Mouse (Mus musculus) brain, embryonic 14.5 days (tissue): ENCODE measurements around the gene Fibin.

Source experiments
- CTCF ChIP-seq: fragments of 200-500 bp; IDR thresholded peaks from 2 replicates; pipeline ENCODE4 v1.5.1; 2012; ENCODE audit warnings: inconsistent platforms, mild to moderate bottlenecking, moderate library complexity, borderline replicate concordance; ENCODE audit not compliant: insufficient read depth, insufficient read length; ENCODE audit errors: extremely low read depth
- POLR2A ChIP-seq: fragments of 200-500 bp; IDR thresholded peaks from 2 replicates; pipeline ENCODE4 v1.6.1; 2012; ENCODE audit warnings: mild to moderate bottlenecking, inconsistent platforms, borderline replicate concordance; ENCODE audit not compliant: poor library complexity, insufficient read depth, insufficient read length, severe bottlenecking; ENCODE audit errors: extremely low read depth

DNA sequence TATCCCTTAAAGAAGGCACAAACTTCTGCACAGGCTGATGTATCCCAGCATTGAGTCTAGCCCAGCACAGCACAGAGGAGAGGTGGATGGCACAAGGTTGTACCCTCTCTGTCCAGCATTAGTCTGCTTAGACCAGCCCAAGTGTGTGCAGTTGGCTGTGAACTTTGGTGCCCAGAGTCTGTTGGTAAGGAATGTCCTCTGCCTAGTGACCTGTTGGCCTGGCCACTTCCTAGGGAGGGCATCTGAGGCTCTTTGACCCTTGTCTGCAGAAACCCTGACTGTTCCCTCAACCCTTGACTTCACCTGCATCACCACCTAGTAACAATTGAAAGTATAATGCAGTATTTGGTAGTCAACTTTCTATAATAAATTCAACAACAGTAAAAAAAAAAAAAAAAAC, 2.4 kb upstream of the Fibin start:
- TF ChIP-seq CTCF: no peak
- TF ChIP-seq POLR2A: no peak
